Mouse (Mus musculus) adrenal gland, postnatal 25 days (tissue): ENCODE measurements around the gene Gpr35. TPM values are rescaled to one million over a fixed set of nuclear protein-coding genes. Genes with fewer than 3 reads are reported as not detected.
"Not testable (repeated sequence)": the region's sequence is repeated elsewhere in the genome, so short reads cannot be mapped to it uniquely, and the experiment has no call there.

Experiments used
- DNase-seq: peaks from one replicate; pipeline ENCODE4 v3.0.0; 2021; ENCODE audit warnings: mixed read lengths
- total RNA-seq: library from RNA; stranded (reverse); gene quantifications from 2 replicates; pipeline ENCODE4 v1.2.3, GENCODE M21; 2021

The Gpr35 gene
- total RNA-seq, 1 experiment from 2014 or later, result 0.49 TPM

DNA sequence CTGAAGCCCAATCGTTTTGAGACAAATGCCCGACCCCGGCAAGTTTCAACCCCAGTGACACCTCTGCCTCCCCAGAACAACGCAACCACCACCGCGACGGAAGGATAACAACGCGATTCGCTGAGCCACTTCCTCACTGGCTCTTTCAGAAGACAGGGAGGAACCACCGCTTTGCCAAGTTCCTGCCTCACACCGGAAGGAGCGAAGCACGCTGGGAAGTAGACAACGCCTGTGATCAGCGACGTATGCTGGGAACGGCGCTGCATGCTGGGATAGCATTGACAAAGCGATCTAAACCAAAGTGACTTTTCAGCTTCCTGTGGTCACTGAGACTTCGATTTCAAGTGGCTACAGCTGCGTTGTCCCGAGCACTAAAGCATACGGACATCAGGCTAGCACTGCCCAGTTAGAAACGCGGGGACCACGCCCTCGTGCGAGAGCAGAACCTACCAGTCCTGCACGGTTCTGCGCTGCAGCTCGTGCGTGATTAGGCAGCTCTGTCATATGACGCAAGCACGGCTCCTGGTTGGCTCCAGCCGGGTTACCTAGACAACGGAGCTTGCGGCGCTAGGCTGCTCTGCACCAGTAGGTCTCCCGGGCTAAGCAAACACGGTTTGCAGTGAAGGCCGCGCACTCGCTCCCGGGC is 16.4 kb upstream of the Gpr35 start, which contains the start of gene Capn10:
Gene Capn10, plus strand, starts transcription at position 195 of the 646 bp plus-strand sequence.
- peak; percentile 89 for DNase-seq

DNA sequence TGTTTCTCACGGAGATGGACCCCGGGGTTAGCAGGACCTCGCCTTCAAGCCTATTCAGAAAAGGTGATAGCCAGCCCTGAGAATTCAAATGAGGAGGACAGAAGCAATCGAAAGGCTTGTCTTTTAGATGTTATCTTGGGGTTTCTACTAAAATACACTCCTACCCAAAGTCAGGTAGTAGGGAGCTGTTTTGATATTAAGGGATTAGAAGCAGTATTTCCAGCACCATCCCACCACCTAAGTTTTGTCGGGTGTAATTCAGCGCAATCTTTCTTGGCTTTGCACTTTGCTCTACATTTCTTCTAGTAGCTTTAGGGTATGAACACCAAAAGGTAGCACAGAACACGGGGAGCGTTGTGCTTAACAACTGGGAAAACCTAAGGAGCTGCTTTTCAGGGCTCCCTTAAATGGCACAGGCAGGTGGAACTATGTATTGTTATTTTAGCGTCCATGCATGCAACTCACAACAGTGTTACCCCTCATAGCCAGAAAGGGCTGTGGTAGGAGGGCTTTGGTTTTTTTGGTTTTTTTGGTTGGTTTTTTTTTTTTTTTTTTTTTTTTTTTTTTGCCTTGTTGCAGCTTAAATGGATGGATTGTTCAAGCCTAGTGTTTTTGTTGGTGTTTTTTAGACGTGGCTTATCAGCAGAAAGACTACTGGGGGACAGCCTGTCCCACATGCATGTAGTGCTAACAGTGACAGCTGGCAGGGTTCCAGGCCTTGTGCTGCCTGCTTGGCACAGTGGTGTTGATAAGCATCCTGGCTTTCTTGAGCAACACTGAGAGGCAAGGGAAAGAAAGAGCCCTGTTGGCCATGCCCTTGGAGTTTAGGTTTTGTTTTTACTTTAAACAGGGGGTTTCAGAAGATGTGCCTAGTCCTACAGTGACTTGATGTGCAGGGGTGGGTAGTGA is 15.4 kb upstream of the Gpr35 start:
- DNase-seq, result peak; percentile 71

DNA sequence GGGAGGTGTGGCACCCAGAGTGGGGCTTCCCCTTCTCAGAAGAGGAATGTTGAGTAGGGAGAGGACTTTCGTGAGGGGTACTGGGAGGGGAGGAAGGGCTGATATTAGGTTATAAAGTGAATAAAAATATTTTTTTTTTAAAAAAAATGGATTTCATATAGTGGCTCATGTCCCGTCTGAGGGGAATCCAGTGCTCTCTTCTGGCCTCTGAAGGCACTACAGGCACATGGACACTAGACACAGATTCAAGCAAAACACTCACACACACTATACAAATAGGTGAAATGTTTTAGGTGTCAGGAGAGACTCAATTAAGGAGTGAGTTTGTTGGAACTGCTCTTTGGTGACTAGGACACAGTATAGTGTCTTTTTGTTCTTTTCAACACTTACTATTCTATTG is 14.7 kb upstream of the Gpr35 start:
- DNase-seq, result no peak

DNA sequence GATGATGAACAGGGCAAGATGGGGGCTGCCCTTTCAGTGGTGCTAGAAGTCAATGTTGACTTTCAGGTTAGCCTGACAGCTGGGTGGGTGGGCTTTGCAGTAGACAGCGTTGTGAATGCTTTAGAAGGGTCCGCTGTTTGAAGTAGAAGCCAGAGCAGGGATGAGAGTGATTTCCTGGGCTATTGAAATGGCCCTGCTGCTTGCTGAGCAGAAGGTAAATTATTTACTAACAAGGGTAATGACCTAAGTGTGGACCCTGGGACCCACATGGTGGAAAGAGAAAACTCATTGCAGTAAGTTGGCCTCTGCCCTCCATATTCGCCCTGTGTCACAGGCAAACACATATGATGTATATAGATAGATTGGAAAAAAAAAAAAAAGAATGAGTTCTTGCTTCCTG is 14.2 kb upstream of the Gpr35 start:
- no peak for DNase-seq

DNA sequence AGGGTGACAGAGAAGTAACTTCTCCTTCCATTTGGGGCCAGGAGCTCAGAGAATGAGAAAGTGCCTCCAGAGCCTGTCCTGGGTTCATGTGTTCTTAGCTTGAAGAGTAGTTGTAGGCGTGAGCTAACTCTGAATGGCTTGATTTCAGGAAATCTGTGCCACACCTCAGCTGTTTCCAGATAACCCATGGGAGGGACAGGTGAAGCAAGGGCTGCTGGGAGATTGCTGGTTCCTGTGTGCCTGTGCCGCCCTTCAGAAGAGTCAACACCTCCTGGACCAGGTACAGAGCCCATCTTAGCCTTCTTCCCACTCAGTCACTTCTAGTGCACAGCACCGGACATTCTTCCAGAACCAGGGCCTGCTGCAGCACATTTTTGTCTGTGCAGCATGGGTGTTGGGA is 12.9 kb upstream of the Gpr35 start:
- no peak for DNase-seq

DNA sequence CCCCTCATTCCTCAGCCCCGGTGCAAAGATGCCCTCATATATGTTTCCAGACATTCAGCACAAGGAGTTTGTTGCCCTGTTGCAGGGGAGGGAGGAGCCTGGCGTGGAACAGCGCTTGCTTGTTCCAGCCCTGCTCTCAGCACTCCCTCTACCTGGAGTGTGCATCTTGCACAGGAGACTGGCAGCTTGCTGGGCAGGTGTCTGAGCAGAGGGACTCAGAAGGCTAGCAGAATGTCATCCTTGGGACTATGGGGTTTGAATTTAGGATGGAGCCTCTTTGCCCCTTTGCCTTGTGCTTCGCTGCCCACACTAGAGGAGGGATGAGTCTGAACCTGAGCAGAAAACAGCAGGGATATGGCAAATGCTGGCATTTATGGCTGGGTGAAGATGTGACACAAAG is 10.9 kb upstream of the Gpr35 start:
- DNase-seq, result no peak

DNA sequence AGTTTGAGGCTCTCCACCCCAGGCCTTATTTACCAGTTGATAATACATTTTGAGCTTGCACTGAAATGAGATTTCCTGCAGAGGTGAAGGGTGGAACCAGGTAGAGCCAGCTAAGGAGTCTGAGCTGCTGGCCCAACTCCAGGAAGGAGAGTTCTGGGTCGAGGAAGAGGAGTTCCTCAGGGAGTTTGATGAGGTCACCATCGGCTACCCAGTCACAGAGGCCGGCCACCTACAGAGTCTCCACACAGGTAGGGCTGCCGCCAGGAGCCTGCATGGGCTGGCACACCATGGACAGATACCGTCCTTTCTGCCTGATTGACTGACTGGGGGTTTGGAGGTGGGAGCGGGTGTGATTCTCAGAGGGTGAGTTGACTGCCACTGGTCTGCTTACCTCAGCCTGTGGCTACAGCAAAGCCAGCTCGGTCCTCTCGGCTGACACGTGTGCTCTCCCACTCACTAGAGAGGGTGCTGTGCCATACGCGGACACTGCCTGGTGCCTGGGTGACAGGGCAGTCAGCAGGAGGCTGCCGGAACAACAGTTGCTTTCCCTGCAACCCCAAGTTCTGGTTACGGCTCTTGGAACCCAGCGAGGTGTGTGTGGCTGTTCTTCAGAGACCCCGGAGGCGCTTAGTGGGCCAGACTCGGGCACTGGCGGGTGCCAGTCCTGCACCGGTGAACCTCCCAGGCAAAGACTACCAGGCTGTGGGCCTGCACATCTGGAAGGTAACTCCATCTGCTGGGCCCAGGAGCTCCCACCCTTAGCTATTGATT is 7.3 kb upstream of the Gpr35 start:
- no peak for DNase-seq

DNA sequence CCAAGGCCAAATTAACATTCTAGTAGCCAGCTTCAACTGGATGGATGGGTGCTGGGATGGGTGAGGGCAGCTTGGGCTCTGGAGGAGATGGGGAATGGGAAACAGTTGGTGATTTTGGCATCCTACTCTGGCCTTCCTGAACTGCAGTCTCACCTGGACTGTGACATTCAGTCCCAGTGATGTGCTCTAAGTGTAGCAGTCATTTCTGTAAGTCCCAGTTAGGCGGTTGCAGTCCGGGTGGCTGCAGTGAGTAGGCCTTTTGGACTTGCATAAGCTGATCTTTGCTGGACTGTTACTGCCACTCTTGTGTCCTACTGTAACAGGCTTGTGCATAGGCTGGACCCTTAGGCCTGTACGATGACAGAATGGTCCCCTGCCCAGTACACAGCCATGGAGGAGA is 2.7 kb upstream of the Gpr35 start:
- DNase-seq, result no peak

DNA sequence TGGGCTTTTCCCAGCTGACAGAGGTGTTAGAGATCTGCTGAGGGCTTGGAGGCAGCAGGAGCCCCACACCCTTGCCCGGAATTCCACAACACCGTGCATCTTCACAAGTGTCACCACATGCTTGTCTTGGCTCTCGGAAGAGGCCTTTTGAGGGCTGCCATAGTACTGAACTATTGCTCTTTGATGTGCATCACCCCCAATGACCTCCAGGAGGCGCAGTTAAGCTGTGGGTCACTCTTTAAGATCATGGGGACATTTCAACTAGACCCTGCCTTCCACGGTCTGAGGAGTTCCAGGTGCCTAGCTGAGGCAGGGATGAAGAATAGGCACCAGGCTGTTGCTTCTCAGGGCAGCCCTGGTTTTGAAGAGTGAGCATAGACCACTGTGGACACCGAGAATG is 1.2 kb upstream of the Gpr35 start:
- DNase-seq, result peak; percentile 33

DNA sequence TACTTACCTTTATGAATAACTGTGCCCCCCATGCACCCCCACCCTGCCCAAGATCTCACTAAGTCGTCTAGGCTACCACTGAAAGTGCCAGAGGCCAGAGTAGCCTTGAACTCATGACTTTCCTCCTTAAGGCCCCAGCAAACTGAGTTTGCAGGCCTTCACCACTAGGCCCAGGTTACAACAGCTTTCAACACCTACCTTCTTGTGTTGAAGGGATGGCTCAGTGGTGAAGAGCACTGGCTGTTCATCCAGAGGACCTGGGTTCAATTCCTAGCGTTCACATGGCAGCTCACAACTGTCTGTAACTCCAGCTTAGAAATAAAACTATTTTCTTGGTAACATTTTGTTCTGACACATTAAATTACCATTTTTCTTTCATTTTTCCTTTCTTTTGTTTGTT is 3.0 kb downstream of the Gpr35 start:
- DNase-seq, result no peak

DNA sequence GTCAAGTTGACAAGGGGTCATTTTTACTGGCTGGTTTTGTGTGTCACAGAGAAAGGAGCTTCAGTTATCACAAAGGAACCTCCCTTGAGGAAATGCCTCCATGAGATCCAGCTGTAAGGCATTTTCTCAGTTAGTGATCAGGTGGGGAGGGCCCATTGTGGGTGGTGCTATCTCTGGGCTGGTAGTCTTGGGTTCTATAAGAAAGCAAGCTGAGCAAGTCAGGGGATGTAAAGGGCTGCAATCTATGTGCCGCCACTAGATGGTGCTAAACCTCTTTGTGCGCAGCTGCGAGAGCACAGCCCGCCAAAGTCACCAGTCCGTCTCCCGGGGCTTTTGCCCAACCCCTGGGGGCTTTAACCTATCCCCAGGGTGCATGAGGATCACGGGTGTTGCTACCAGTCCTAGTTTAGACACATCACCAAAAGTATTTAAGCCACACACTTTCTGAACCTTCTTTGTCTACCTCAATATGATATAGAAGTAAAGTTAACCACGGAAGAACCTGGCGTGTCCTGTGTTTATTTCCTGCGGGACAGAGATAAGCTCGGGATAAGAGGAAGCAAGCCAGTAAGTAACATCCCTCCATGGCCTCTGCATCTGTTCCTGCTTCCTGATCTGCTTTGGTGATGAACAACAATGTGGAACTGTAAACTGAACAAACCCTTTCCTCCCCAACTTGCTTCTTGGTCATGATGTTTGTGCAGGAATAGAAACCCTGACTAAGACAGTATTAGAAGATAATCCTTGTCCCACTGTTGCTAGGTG is 6.1 kb downstream of the Gpr35 start:
- DNase-seq, result peak; percentile 67

DNA sequence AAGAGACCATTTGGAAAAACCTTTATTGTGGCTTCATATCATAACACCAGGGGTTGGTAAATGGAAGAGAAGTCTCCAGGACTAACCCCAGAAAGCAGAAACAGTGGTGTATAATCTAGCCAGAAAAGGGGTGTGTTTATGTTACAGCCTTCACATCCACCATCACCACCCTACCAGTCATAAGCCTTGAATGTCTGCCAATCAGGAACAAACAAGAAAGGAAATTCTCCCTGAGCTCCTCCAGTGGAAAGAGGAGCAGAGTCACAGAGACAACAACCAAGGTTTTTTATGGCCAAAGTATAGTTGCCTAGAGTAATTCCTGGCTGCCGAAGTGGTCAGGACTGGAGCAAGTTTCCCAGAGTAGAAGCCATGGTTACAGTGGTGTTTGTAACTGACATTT is 8.3 kb downstream of the Gpr35 start:
- no peak for DNase-seq

DNA sequence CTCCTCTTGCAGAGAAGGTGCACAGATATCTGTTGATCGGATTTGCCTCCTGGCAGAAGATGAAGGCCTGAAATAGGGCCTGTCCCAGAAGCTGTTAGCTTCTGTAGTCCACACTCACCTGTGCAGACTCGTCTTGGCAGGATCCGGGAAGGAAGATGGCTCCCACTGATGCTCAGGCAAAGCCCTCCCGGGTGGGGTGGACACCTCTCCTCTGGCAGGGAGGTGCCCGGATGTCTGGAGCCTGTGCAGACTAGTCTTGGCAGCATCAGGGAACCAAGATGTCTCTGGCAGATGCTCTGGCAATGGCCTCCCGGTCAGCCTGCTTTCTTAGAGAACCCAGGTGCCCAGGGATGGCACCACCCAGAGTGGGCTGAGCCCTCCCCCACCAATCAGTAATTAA is 20.1 kb downstream of the Gpr35 start:
- not testable (repeated sequence) for DNase-seq

DNA sequence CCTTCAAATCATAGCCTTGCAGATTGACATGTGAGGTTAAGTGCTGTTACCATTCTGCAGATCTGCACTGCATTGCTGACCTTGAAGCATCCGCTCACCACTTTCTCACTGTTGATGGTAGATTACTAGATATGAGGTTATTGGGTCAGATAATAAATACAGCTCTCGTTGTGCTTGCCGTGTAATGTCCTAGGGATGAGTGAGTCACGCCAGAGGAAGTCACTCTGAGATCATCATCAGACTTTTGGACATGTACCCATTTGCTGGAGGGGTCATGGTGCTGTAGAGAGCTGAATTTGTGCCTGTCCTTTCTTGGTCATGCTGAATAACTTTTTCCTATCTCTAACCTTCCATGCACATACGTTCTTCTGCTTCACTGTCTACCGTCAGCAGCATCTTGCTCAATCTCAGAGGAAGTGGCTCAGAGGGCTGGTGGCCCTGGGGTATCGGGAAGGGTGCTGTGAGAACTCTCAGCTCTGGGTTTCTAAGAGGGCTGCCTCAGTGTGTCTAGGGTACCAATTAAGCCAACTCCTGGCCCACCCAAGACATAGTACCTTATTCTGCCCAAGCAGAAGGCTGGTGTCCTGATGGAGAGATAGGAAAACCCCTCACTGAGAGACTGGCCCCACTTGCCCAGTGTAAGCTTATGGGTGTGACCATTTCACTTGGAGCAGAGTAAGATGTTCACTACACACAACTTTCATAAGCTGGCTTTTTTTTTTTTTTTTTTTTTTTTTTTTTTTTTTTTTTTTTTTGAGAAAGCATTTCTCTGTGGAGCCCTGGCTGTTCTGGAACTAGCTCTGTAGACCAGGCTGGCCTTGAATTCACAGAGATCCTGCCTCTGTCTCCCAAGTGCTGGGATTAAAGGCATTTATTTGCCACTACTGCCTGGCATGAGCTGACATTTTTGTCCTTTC is 21.5 kb downstream of the Gpr35 start:
- DNase-seq, result no peak

DNA sequence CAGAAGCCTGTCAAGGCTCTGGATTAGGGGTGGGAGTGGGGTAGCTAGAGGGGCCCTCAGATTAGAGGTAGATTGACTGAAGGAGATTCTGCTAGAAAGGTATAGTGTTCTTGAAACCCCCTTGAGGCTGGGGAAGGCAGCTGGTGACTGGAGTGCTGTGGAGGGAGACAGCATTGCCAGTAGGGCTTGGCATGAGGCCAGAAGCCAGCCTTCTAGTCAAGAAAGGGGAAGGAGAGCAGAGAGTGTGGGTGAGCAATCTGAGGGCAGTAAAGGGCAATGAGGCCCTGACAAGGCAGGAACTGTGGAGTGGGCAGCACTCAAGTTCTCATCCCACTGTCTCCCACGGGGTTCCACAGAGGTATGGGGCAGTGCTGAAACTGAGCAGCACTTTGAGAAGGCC is 22.2 kb downstream of the Gpr35 start:
- DNase-seq, result peak; percentile 76

DNA sequence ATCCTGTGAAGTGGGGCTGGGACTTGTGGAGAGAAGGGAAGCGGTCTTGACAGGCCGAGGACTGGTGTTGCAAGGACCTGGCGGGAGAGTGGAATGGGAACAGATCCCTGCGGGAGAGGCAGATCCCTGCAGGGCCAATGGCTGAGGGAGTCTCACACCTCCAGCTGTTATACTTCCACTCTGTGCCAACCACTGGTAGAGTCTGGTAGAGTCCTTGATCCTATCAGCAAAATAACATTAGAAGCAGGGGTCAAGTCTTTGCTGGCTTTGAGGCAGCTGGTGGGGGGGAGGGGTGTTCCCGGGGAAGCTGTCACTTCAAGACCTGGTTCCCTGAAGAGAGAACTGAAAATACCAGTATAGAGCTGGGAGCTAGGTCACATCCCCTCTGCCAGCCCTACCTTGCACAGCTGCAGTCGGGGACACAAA is 25.5 kb downstream of the Gpr35 start:
- DNase-seq, result peak; percentile 28

DNA sequence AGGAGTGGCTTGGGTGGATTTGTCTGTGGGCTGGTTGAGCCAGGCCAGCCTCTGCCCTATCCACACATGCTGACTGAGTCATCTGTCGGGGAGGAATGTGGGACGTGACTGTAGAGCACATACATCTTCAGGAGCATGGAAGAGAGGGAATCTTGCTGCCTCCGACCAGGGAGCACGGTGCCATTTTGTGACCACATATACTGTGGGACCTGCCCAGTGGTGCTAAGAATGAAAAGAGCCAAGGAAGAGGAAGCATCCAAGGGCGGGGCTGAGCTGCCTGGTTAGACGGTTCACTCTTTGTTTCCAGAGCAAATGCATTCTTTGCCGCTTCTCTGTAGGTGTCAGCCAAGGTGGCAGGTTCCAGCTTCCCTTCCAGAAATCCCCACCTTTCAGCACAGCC is 28.0 kb downstream of the Gpr35 start:
- DNase-seq, result no peak

DNA sequence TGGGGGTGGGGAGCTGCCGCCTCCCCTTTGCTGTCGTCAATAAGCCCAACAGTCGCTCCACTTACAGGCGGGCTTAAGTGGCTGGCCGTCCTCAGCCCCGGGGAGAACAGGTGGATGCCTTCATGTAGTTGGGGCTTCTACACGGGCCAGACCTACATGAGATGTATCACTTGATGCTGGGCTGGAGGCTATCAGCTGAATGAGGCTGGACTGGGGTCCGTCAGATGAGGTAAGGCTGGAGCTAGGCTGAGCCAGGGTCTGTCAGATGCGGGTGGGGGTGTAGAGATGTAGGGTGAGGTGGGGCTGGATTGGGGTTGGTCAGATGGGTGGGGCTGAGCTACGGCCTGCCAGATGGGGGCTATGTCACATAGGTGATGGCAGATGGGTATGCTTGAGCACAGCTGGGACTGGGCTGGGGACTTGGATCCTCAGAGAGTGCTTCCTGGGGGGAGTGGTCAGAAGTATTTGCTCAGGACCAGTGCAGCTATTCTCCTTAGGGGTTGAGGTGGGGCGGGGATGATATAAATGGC is 28.5 kb downstream of the Gpr35 start:
- no peak for DNase-seq

DNA sequence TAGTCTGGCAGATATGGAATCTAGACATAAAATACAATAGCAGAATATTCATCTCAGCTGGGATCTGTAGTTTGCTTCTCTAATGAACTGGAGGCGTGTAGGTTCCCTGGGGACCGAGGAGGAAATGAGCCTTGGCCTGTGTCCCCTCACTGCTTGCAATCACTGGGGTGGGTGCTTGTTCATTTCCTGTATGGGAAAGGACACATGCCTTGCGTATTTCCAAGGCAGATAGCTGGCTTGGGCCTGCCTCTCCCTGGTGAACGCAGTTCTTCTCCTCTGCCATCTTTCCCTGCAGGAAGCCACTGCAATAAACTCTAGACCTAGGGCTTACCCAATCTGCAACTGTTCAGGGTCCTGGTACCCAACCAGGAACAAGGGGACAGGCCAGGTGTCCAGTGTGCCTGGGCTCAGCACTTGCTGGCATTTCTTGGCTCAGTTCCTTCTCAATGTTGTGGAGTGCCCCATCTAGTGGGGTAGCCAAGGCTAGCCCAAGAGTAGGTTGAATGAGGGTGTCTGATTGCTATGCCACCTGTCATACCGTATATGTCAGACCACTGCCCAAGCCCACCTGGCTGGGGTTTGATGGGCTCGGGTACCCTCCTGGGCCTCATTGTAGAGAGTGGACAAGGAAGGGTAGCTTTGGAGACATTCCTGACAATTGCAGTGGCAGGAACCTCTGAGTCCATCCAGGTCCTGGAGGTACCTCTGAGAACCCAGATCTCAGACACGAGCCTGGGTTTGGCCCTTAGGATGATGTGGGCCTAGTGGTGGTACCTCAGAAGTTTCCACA is 30.6 kb downstream of the Gpr35 start:
- DNase-seq, result no peak
